In the genomic region with DNA sequence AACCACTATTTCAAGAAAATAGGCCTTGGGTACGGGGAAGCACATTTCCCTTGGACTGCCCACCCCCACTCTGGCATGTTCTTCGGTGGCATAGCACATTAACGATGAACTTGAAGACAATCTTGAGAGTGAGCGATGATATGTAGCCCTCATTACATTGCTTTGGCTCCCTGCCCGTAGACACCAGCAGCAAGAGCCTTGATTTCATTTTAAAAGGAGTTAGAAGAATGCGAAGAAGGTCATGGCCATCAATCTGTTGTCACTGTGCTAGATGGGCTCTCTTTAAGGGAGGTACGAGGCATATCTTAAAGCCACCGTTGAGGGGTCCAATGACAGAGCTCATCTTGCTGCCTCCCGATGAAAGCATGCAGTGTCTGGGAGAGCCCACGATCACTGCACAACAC, we compare ENCODE assay signal across 12 mouse cellular contexts.
A peak's percentile ranks its signal among the peaks of the same experiment; 100 is the strongest.
DNase-seq lines count a peak whose midpoint lies in the region; ATAC-seq and TF ChIP-seq lines count a peak whose summit lies in the region.
"Had no signal": no experiment of that assay in that cellular context is flagged by ENCODE, and none has a peak within 500 bp of the region (broad histone marks: within the 10 kb centered on the region; RNA-seq: fewer than 3 reads in every experiment).

No protein-coding gene starts in this region.

- DNase-seq in forebrain, embryonic 11.5 days (ENCODE audit: low spot score), result no peak
- no peak for DNase-seq in kidney, adult 2 months
- peak; percentile 52 for DNase-seq in retina, postnatal 1 day
- DNase-seq in retina, embryonic 14.5 days (ENCODE audit: low spot score), result no peak
- DNase-seq in left cerebral cortex, postnatal 10 days (ENCODE audit: extremely low spot score in 1 of 2, low spot score in 2 of 2), result no peak
- DNase-seq: cerebellum, postnatal 36 days; right cerebral cortex, postnatal 25 days; thymus, adult 18-20 months had no signal

- H3K4me3 ChIP-seq in forebrain, embryonic 13.5 days, result no peak overlapping the region
- H3K4me3 ChIP-seq in forebrain, embryonic 11.5 days (ENCODE audit: low read depth, low read length), result no peak overlapping the region
- H3K4me3 ChIP-seq in kidney, embryonic 15.5 days (replicated peaks), result no peak overlapping the region
- H3K4me3 ChIP-seq in kidney, adult 2 months (ENCODE audit: insufficient read depth, low read depth, low read length), result no peak overlapping the region
- H3K4me3 ChIP-seq in neural tube, embryonic 15.5 days (replicated peaks), result no peak overlapping the region
- H3K4me3 ChIP-seq: megakaryocyte, embryonic 14.5 days had no signal

- H3K9me3 ChIP-seq in forebrain, embryonic 13.5 days (replicated peaks), result no peaks in the 10 kb centered on the region
- H3K9me3 ChIP-seq in forebrain, embryonic 11.5 days (ENCODE audit: control insufficient read depth, low read length), result no peaks in the 10 kb centered on the region
- no peaks in the 10 kb centered on the region for H3K9me3 ChIP-seq in kidney, embryonic 15.5 days (replicated peaks)
- no peaks in the 10 kb centered on the region for H3K9me3 ChIP-seq in neural tube, embryonic 15.5 days (replicated peaks)
- H3K9me3 ChIP-seq: megakaryocyte, embryonic 14.5 days had no signal

- no peak for TF ChIP-seq POLR2A in kidney, adult 2 months (IDR thresholded peaks at IDR 0.05; ENCODE audit: low read depth, low read length)

- H3K27ac ChIP-seq in forebrain, embryonic 13.5 days, result no peak overlapping the region
- H3K27ac ChIP-seq in forebrain, embryonic 11.5 days (ENCODE audit: low read depth, low read length), result no peak overlapping the region
- H3K27ac ChIP-seq in kidney, embryonic 15.5 days, result no peak overlapping the region
- H3K27ac ChIP-seq in kidney, adult 2 months (ENCODE audit: insufficient read depth, low read depth, low read length), result no peak overlapping the region
- H3K27ac ChIP-seq in neural tube, embryonic 15.5 days (replicated peaks), result peak overlapping the region; percentile 74

- no peak overlapping the region for H3K9ac ChIP-seq in forebrain, embryonic 13.5 days
- H3K9ac ChIP-seq in forebrain, embryonic 11.5 days (ENCODE audit: low read length), result no peak overlapping the region
- H3K9ac ChIP-seq in kidney, embryonic 15.5 days, result no peak overlapping the region
- no peak overlapping the region for H3K9ac ChIP-seq in neural tube, embryonic 15.5 days (replicated peaks)

- no peaks in the 10 kb centered on the region for H3K36me3 ChIP-seq in forebrain, embryonic 13.5 days (ENCODE audit: poor library complexity, severe bottlenecking)
- no peaks in the 10 kb centered on the region for H3K36me3 ChIP-seq in forebrain, embryonic 11.5 days (ENCODE audit: control insufficient read depth, insufficient read depth, low read length)
- H3K36me3 ChIP-seq in kidney, embryonic 15.5 days, result no peaks in the 10 kb centered on the region
- H3K36me3 ChIP-seq in kidney, adult 2 months (ENCODE audit: control insufficient read depth, insufficient read depth, low read length), result no peaks in the 10 kb centered on the region
- no peaks in the 10 kb centered on the region for H3K36me3 ChIP-seq in neural tube, embryonic 15.5 days

- peak; percentile 55 for ATAC-seq in forebrain, embryonic 13.5 days
- ATAC-seq in forebrain, embryonic 11.5 days (replicated peaks; ENCODE audit: low FRiP score), result no peak
- ATAC-seq in kidney, embryonic 15.5 days (replicated peaks; ENCODE audit: low FRiP score), result no peak
- ATAC-seq in neural tube, embryonic 15.5 days (ENCODE audit: low FRiP score), result peak; percentile 85

- intact Hi-C loops in left cerebral cortex, postnatal 10 days (cut with DNase I), result no loop called here

- TF ChIP-seq CTCF in kidney, adult 2 months (conservative IDR thresholded peaks at IDR 0.05; ENCODE audit: insufficient read depth, insufficient read length, low read depth, low read length), result no peak

- H3K27me3 ChIP-seq in forebrain, embryonic 13.5 days, result no peaks in the 10 kb centered on the region
- no peaks in the 10 kb centered on the region for H3K27me3 ChIP-seq in forebrain, embryonic 11.5 days (ENCODE audit: control insufficient read depth, insufficient read depth, low read length)
- no peaks in the 10 kb centered on the region for H3K27me3 ChIP-seq in kidney, embryonic 15.5 days
- H3K27me3 ChIP-seq in kidney, adult 2 months (replicated peaks; ENCODE audit: control insufficient read depth, insufficient read depth, low read length), result no peaks in the 10 kb centered on the region
- H3K27me3 ChIP-seq in neural tube, embryonic 15.5 days (replicated peaks), result no peaks in the 10 kb centered on the region

- 68% methylated on average over 10 of the region's 10 CpGs for WGBS in forebrain, embryonic 13.5 days
- WGBS in forebrain, embryonic 11.5 days, result 84% methylated on average over 10 of the region's 10 CpGs
- 44% methylated on average over 10 of the region's 10 CpGs for WGBS in kidney, embryonic 15.5 days
- WGBS in kidney, adult 2 months, result 50% methylated on average over 10 of the region's 10 CpGs
- WGBS in neural tube, embryonic 15.5 days, result 29% methylated on average over 10 of the region's 10 CpGs

- H3K4me1 ChIP-seq in forebrain, embryonic 13.5 days, result peaks cover 16% of the 10 kb centered on the region
- H3K4me1 ChIP-seq in forebrain, embryonic 11.5 days (replicated peaks; ENCODE audit: control insufficient read depth, insufficient read depth, low read length), result no peaks in the 10 kb centered on the region
- H3K4me1 ChIP-seq in kidney, embryonic 15.5 days, result peaks cover 12% of the 10 kb centered on the region; the same call in 1 of the 2 replicates
- H3K4me1 ChIP-seq in kidney, adult 2 months (ENCODE audit: control insufficient read depth, insufficient read depth, low read length), result no peaks in the 10 kb centered on the region
- H3K4me1 ChIP-seq in neural tube, embryonic 15.5 days, result peaks cover 12% of the 10 kb centered on the region
- H3K4me1 ChIP-seq: megakaryocyte, embryonic 14.5 days had no signal

- no peak overlapping the region for H3K4me2 ChIP-seq in forebrain, embryonic 13.5 days
- H3K4me2 ChIP-seq in forebrain, embryonic 11.5 days (ENCODE audit: low read depth, low read length, severe bottlenecking), result no peak overlapping the region
- H3K4me2 ChIP-seq in kidney, embryonic 15.5 days, result peak overlapping the region; percentile 29
- H3K4me2 ChIP-seq in neural tube, embryonic 15.5 days, result peak overlapping the region; percentile 16

Comparison
In these comparisons a context has a peak if more than half of its experiments do, and no peak if none do; other contexts are left out.
1. ATAC-seq: peak in forebrain, embryonic 13.5 days (single experiment) and neural tube, embryonic 15.5 days (single experiment); none in forebrain, embryonic 11.5 days (single experiment) and kidney, embryonic 15.5 days (single experiment).
2. H3K4me2 ChIP-seq: peak in kidney, embryonic 15.5 days (single experiment) and neural tube, embryonic 15.5 days (single experiment); none in forebrain, embryonic 13.5 days (single experiment) and forebrain, embryonic 11.5 days (single experiment).